Mouse (Mus musculus): ENCODE data around the gene Amz2.

- TF ChIP-seq GATA1 (IDR thresholded peaks at IDR 0.05; ENCODE audit: low read length), result no peak
- TF ChIP-seq TAL1 (IDR thresholded peaks at IDR 0.05; ENCODE audit: low read length), result no peak
These were observed 61.4 kb downstream of the Amz2 start for GRCm38 (mm10) chr11:109487111-109487510.

Measured in erythroblast, embryonic 14.5 days (primary cell).